Mouse (Mus musculus): ENCODE results near the gene Timm8a2.
A peak's percentile ranks its signal among the peaks of the same experiment; 100 is the strongest.

GRCm38 (mm10) chr14:122060642-122061041 lies 26.2 kb downstream of the Timm8a2 start:
- TF ChIP-seq CTCF (IDR thresholded peaks at IDR 0.05; ENCODE audit: low read depth, low read length), result peak; percentile 99
- no peak for TF ChIP-seq GATA1 (IDR thresholded peaks at IDR 0.05; ENCODE audit: borderline replicate concordance, low read length)
- no peak for TF ChIP-seq POLR2AphosphoS5 (IDR thresholded peaks at IDR 0.05; ENCODE audit: insufficient replicate concordance, low read depth, low read length)

Data from G1E (cell line).